Mouse (Mus musculus) bone marrow, adult 2 months (tissue): ENCODE measurements around the gene Cdc42ep1. TPM values are rescaled to one million over a fixed set of nuclear protein-coding genes. Genes with fewer than 3 reads are reported as not detected.

Experiments
- H3K27ac ChIP-seq: fragments of 200-500 bp; 2 replicates; pipeline ENCODE4 v1.5.1; 2012; ENCODE audit warnings: low read depth, mild to moderate bottlenecking, control low read depth, inconsistent platforms, low read length; ENCODE audit not compliant: control insufficient read depth, poor library complexity, insufficient read depth
- H3K4me1 ChIP-seq: fragments of 200-500 bp; 2 replicates; pipeline ENCODE4 v1.6.1; 2011; ENCODE audit warnings: low read length; ENCODE audit not compliant: control insufficient read depth, insufficient read depth
- H3K4me3 ChIP-seq: fragments of 200-500 bp; replicated peaks from 2 replicates; pipeline ENCODE3; 2011; ENCODE audit warnings: mild to moderate bottlenecking, low read depth, low read length, control low read depth; ENCODE audit not compliant: control insufficient read depth
- CTCF ChIP-seq: fragments of 200-500 bp; IDR thresholded peaks from 2 replicates; pipeline ENCODE4 v1.5.1; 2011; ENCODE audit warnings: low read length, control low read depth; ENCODE audit not compliant: control insufficient read depth, insufficient read depth
- POLR2A ChIP-seq: fragments of 200-500 bp; IDR thresholded peaks from 2 replicates; pipeline ENCODE4 v1.6.1; 2011; ENCODE audit warnings: low read depth, mild to moderate bottlenecking, control low read depth, low read length, borderline replicate concordance; ENCODE audit not compliant: control insufficient read depth
- WGBS: fragments of 180-500 bp; shearing (Covaris S2); methylation state at CpG from one replicate; pipeline ENCODE4 v1.1.7; 2018; 5-methylcytosine and 5-hydroxymethylcytosine counted together
- polyA plus RNA-seq: library from polyadenylated mRNA; stranded (reverse); fragments of >200 nt; gene quantifications from 2 replicates; pipeline ENCODE4 v1.2.4, GENCODE M21; 2011; ENCODE audit warnings: low replicate concordance; ENCODE audit not compliant: missing spikeins, insufficient read depth, insufficient read length

The Cdc42ep1 gene
- polyA plus RNA-seq, 1 experiment, result 9.4 TPM

DNA sequence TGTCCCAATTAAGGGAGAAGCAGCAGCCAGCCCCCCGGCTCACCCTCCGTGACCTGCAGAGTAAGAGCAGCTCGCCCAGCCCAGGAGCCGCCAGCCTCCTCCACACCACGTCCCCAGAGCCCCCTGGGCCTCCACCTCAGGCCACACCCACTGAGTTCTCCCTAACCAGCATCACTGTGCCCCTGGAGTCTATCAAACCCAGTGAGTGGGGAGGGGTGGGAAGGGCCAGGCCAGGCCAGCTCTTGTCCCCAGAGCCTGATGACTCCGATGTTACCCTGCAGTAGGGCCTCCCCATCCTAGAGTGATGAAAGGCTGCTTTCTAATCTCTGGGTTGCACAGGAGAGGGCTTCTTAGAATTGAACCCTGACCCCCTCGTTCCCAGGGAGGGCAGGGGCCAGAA lies 50.0 kb downstream of the Cdc42ep1 start:
- Histone ChIP-seq H3K27ac (no peak overlapping the region), H3K4me3 (no peak overlapping the region), H3K4me1 (peaks cover 14% of the 10 kb centered on the region)
- 84% methylated on average over 7 of the region's 7 CpGs for WGBS
- TF ChIP-seq CTCF (no peak), POLR2A (no peak)

DNA sequence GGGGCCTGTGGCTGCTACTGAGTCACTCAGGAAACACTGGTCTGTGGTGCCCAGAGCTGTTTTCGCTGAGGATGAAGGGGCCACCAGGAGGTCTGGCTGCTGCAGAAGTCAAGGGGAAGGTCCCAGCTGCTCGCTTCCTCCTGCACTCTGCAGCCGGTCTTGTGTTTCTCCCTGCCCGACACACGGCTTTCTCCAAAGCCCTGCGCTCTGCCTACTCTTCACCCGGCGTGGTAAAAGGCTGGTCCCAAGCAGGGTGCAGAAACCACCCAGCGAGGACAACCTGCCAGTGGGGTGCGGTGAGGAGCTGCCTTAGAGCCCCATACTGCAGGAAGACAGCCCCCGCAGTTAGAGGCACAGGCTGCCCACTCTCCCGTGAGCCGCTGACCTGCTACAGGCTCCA lies 52.3 kb downstream of the Cdc42ep1 start:
- peak overlapping the region; percentile 70 for H3K27ac ChIP-seq
- TF ChIP-seq POLR2A, result no peak
- TF ChIP-seq CTCF, result no peak
- H3K4me3 ChIP-seq, result no peak overlapping the region
- 10% methylated on average over 13 of the region's 13 CpGs for WGBS
- peaks cover 23% of the 10 kb centered on the region for H3K4me1 ChIP-seq

DNA sequence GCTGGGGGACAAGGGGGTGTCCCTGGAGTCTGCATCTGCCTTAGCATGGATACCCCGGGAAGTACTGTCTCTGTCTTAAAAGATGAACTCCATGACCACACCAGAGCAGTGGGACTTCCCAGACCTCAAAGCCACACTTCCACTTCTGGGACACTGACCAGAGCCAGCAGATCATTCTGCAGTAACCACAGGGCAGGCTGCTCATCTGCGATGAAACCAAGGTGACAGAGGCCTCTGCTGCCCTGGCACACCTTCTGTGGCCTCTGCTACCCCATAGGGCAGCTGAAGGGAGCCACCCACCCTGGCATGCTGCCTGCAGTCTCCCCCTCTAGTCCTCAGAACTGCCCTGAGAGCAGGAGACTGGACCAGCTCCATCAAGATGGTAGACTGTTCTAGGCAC lies 53.3 kb downstream of the Cdc42ep1 start:
- TF ChIP-seq CTCF, result no peak
- TF ChIP-seq POLR2A, result no peak
- H3K27ac ChIP-seq, result peak overlapping the region; percentile 64
- peaks cover 23% of the 10 kb centered on the region for H3K4me1 ChIP-seq
- H3K4me3 ChIP-seq, result no peak overlapping the region
- WGBS, result 8% methylated on average over 2 of the region's 2 CpGs

DNA sequence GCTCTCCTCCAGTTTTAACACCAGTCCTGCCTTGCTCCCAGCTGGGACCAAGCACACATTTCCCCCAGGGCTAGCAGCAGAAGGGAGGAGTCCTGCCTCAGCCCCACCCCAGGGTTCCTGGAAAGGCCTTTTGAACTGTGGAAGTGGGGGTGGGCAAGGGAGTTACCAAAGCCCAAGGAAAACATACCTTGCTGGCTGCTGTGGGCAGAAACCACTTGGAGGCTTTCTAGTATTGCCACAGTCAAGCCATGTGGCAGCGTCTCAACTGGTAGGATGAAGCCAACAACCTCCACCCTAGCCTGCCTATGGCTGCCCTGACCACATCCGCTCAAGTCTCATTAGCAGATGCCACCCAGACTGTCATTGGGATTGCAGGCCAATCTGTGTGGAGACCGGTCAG lies 53.7 kb downstream of the Cdc42ep1 start:
- Histone ChIP-seq H3K4me1 (peaks cover 23% of the 10 kb centered on the region), H3K27ac (peak overlapping the region; percentile 64), H3K4me3 (no peak overlapping the region)
- 18% methylated on average over 3 of the region's 3 CpGs for WGBS
- no peak for TF ChIP-seq POLR2A
- no peak for TF ChIP-seq CTCF

DNA sequence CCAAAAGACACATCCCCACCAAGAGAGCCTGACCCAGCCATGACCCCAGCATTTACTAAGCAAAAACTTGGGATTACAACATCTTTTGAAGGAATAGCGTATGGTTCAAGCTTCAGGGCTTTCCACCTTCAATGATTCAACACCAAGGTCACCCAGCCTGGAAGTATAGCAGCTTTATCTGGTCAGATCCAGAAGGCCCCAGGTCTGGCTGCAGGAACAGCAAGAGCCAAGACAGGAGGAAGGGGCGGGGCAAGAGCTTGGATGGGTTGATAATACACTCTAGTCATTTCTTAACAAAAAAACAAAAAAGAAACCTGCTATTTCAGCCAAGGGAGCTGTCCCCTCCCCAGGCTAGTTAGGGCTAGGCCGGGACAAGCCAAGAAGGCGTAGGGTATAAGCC lies 55.1 kb downstream of the Cdc42ep1 start:
- no peak for TF ChIP-seq CTCF
- no peak for TF ChIP-seq POLR2A
- H3K4me1 ChIP-seq, result peaks cover 23% of the 10 kb centered on the region

DNA sequence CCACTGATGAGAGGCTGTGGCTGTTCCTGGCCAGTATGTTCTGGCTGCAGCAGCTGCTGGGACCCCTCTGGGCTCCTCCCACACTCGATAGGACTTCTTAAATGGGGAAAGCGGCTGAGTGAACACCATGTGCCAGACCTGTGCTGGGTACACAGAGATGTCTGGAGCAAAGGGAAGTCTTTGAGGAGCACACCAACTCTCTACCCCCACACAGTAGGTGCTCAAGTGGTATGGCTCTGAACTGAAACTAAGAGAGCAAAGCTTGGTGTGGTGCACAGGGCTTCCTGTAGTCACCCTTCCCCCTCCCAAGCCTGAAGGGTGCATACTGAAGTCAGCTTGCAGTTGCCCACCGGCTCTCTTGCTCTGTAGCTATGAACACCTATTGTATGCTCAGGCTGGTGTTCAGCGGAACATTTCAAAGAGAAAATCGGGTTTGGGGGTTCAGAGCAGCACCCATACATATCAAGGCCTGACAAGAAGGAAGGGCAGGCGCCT lies 56.1 kb downstream of the Cdc42ep1 start:
- peaks cover 25% of the 10 kb centered on the region for H3K4me1 ChIP-seq
- WGBS, result 10% methylated on average over 6 of the region's 6 CpGs
- H3K27ac ChIP-seq, result peak overlapping the region; percentile 88
- peak overlapping the region; percentile 33 for H3K4me3 ChIP-seq
- TF ChIP-seq POLR2A (no peak), CTCF (no peak)

More for the DNA sequence above, 55.1 kb downstream of the Cdc42ep1 start:
- Histone ChIP-seq H3K4me3 (no peak overlapping the region), H3K27ac (no peak overlapping the region)
- 49% methylated on average over 4 of the region's 4 CpGs for WGBS

DNA sequence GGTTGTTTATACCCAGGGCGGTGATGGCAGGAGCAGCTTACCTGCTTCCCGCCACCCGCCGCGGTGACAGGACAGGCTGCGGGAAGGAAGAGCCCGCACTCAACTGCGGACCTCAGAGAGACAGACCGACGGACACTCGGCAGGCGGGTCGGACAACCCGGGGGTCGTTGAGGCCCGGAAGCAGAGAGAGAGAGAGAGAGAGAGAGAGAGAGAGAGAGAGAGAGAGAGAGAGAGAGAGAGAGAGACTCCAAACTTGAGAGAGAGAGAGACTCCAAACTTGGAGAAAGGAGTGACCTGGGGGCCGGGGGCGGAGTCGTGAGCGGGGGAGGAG lies 57.0 kb downstream of the Cdc42ep1 start, which contains the start of gene Gm49510:
Gene Gm49510, plus strand, starts transcription at position 259 of the 331 bp plus-strand sequence.
- under 1% methylated on average over 20 of the region's 20 CpGs for WGBS
- peak within 1 kb of the TSS; percentile 88 for H3K27ac ChIP-seq
- H3K4me1 ChIP-seq, result peaks cover 25% of the 10 kb centered on the region
- H3K4me3 ChIP-seq, result peak within 1 kb of the TSS; percentile 88
- no peak for TF ChIP-seq CTCF
- TF ChIP-seq POLR2A, result no peak

DNA sequence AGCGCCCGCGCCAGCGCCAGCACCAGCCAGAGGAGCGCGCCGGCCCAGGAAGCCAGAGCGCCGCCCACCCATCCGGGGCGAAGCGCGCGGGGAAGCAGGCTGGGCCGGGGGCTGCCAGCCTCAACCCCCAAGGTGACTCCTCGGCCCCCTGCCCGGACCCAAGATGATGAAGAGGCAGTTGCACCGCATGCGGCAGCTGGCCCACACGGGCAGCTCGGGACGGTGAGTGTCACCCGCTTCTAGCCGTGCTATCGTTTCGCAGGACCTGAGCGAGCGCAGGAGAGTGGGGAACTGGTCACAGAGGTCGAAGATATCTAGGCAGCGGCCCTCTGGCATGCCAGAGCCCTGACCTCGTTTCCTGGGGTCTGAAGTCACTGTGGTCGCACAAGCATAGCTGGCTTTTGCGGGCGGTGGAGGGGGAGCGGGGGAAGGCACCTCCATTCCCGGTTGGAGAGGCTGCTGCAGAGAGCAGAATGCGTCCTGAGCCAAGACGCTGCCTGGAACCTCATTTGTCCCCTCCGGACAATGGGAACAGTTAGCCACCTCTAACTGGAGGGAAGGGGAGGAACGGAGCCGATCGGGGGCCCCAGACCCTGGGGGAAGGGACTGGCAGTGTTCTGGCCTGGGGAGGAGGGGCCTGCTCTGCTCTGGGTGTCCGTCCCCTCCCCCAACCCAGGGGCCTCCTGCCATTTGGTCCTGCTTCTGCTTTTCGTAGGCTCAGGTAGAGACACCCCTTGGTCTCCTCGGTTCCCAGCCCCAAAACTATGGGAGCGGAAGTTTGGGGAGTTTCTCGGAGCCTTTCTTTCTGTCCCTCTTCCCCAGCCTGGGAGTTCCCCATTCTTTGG lies 57.5 kb downstream of the Cdc42ep1 start, which contains the start of gene Sh3bp1:
Gene Sh3bp1, plus strand, starts transcription at position 29 of the 845 bp plus-strand sequence.
- Histone ChIP-seq H3K4me3 (peak within 1 kb of the TSS; percentile 88), H3K27ac (peak within 1 kb of the TSS; percentile 88), H3K4me1 (peaks cover 21% of the 10 kb centered on the region)
- WGBS, result under 1% methylated on average over 47 of the region's 47 CpGs
- no peak for TF ChIP-seq CTCF
- TF ChIP-seq POLR2A, result peak; percentile 59; the same call in 1 of the 2 replicates

Other genes with a start within 250 kb of the Cdc42ep1 start
- gene Cyth4, start 245.6 kb upstream of the Cdc42ep1 start, polyA plus RNA-seq, result 49.8 and 105 TPM in 2 replicates
- not detected in 2 replicates for gene Elfn2, start 123.9 kb upstream of the Cdc42ep1 start, polyA plus RNA-seq
- gene Mfng, start 69.1 kb upstream of the Cdc42ep1 start, polyA plus RNA-seq, result 8.6 and 15.5 TPM in 2 replicates
- 11.3 and 20.8 TPM in 2 replicates for gene Card10, start 39.6 kb upstream of the Cdc42ep1 start, polyA plus RNA-seq
- not detected in 2 replicates for gene Lgals2, start 12.9 kb downstream of the Cdc42ep1 start, polyA plus RNA-seq
- gene Gga1, start 34.6 kb downstream of the Cdc42ep1 start, polyA plus RNA-seq, result 25.8 and 55.3 TPM in 2 replicates
- gene Gm49510, start 57.0 kb downstream of the Cdc42ep1 start, polyA plus RNA-seq, result not detected in 2 replicates
- gene Sh3bp1, start 57.1 kb downstream of the Cdc42ep1 start, polyA plus RNA-seq, result 18.9 and 63.2 TPM in 2 replicates
- 5.7 and 8.0 TPM in 2 replicates for gene Pdxp, start 71.3 kb downstream of the Cdc42ep1 start, polyA plus RNA-seq
- gene Lgals1, start 84.1 kb downstream of the Cdc42ep1 start, polyA plus RNA-seq, result 75.3 and 222 TPM in 2 replicates
- 14.6 and 30.5 TPM in 2 replicates for gene Nol12, start 92.3 kb downstream of the Cdc42ep1 start, polyA plus RNA-seq
- 17.0 and 32.9 TPM in 2 replicates for gene Triobp, start 105.1 kb downstream of the Cdc42ep1 start, polyA plus RNA-seq
- gene H1f0, start 185.8 kb downstream of the Cdc42ep1 start, polyA plus RNA-seq, result 30.4 and 32.4 TPM in 2 replicates
- not detected in 2 replicates for gene Galr3, start 199.3 kb downstream of the Cdc42ep1 start, polyA plus RNA-seq
- gene Ankrd54, start 220.3 kb downstream of the Cdc42ep1 start, polyA plus RNA-seq, result 27.1 and 43.4 TPM in 2 replicates
- gene Eif3l, start 232.6 kb downstream of the Cdc42ep1 start, polyA plus RNA-seq, result 60.7 and 112 TPM in 2 replicates